Mouse (Mus musculus) embryo, embryonic 11 days (tissue): ENCODE results near the gene Agrn.
A peak's percentile ranks its signal among the peaks of the same experiment; 100 is the strongest.
"Not testable (repeated sequence)": the region's sequence is repeated elsewhere in the genome, so short reads cannot be mapped to it uniquely, and the experiment has no call there.

Source experiments
- DNase-seq: peaks from one replicate; pipeline ENCODE4 v3.0.0-alpha.2; 2015

The Agrn gene

DNA sequence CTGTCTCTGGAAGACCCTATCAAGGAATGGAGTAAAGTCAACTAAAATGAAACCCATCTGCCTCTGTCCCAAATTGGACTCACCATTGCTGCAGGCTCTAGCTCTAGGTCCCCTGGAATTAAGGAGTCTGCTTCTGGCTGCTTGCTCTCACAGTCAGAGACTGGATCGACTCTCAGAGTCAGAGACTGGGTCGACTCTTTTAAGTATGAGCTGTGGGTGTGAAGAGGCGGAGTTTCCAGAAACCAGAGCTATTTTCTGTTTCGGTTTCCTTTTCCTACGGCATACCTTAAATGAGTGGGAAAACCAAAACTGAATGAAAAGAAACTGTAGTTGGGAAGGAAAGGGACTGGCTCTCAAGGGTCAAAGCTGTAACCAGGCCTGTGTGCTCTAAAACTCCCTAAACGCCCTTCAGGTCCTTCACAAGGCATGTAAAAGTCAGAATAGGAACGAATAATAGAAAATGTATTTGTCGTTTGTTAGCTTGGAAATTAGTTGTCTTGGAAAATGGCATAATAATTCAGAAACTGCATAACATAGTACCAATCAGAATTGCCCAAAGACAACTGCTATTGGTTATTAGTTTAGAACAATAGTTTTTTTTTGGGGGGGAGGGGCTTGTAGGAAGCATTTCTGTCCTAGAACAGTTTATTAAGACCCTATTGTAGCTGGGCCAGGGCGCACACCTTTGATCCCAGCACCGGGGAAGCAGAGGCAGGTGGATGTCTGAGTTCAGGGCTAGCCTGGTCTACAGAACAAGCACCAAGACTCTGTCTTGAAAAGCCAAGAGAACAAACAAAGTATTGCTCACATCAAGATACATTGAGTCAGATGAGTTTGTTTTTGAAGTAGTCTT lies 3.6 kb upstream of the Agrn start, which contains the start of gene Isg15:
TSS of gene Isg15 (minus strand) at position 196 of the 853 bp plus-strand sequence.
- DNase-seq: no peak

GRCm38 (mm10) chr4:156197829-156198205 lies 529 bp upstream of the Agrn start:
- peak; percentile 96 for DNase-seq

DNA sequence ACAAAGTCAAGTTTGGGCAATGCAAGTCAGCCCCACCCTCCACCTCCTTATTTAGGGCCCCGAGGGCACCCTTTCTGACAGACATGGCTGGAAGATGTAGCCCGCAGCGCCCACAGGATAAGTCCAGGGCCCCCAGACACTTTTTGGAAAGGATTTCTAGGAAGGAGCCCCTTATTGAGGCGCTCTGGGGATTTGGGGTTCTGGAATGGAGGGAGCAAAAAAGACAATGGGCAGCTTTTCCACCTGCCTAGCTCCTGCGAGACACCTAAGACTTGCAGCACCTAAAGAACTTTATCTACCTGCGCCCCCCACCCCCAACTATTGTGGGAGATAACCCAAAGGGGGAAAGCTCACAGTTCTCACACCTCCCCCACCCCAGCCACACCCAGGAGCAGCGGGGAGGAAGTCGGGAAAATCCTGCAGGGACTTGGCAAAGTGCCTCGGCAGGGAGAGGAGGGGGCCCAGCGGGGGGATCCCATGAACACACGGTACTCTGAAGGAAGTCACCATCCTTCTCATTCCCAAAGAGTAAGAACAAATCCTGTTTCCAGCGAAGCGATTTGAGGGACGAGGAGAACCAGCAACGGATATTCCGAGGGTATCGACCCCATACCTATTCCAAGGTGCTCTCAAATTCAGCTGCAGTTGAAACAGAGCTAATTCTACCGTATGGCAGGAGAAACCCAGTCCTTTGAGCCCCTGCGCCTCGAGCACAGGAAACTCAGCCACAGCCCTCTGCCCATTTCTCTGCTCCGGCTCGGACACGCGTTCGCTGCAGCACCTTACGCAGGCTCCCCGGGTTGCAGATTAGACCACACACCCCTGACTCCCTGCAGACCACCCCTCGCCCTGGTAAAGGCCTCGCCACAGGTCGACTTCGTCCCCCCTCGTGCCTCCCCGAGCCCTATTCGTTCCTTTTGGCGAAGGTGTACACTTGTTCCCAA lies 1.1 kb downstream of the Agrn start:
- peak; percentile 61 for DNase-seq

- DNase-seq: peak; percentile 25
Observed at GRCm38 (mm10) chr4:156194346-156194745, 2.9 kb downstream of the Agrn start.

- DNase-seq: no peak
Observed at GRCm38 (mm10) chr4:156193906-156194305, 3.4 kb downstream of the Agrn start.

DNA sequence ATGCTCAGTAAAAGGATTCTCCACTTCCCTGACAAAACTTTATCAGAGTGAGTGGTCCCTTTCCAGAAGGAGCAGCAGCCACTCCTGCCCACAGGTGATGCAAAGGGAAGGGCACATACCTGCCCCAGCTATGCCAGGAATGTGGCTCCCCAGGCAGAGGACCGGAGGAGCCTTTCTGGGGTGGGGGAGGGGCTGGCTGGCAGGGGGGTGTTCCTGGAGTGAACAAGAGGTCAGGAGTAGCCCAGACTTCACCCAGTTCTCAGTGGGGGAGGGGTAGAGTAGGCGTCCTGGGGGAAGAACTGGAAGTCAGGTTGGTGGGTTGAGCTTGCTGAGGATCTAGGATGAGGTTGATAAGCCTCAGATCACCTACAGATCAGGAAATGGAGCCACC lies 4.1 kb downstream of the Agrn start:
- peak; percentile 36 for DNase-seq

DNA sequence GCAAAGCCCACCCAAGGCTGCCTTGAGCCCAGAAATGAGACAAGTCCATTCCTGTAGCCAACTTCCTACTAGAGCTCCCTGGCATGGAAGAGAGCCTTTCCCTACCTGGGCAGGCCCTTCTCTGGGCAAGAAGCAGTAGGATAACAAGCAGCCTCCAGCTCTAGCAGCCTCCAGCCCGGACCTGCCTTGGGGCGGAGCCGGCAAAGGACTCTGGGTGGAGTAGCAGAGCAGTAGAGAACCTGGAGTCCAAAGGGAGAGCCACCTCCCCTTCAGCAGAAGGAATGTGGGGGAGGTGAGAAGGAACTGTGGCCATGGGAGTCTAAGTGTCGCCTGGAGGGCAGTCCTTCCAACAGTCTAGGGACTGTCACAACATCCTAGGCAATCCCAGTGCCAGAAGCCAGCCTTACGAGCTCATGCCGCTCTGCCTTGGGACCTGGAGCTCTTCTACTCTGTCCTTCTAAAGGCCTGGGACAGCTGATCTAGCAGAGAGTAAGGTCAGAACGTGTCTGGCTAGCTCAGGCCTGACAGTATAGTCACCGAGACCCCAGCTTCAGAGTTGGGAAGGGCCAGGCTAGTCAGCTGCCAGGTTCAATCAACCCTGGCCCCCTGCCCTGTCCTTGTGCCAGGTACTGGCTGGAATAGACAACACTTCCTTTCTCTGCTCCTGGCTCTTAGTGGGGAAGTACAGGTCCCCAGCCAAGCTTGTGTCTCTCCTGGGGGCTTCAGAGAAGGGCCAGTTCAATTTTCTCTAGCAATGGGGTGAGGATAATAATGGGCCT lies 4.7 kb downstream of the Agrn start:
- no peak for DNase-seq

DNA sequence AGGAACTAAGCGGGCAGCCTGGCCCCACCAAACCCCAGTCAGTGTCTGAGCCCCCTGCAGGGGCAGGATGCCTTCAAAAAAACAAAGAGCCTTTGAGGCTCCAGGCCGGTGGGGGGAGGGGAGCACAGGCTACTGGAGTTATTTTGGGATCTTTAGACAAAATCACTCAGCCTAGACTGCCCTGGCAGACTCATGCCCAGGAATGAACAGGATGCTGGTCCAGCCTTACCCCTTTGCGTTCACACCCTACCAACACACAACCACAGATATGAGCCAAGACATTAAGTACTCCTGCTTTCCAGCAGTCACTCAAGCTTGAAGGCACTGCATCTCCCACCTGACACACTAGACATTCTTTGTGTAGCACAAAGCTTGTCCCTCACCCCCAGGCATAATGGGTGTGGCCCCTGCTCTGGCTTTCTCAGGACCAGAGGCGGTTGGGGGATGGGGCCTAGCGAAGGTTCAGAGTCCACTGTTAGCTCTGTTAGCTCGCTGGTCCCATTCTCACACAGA lies 8.4 kb downstream of the Agrn start:
- peak; percentile 82 for DNase-seq

DNA sequence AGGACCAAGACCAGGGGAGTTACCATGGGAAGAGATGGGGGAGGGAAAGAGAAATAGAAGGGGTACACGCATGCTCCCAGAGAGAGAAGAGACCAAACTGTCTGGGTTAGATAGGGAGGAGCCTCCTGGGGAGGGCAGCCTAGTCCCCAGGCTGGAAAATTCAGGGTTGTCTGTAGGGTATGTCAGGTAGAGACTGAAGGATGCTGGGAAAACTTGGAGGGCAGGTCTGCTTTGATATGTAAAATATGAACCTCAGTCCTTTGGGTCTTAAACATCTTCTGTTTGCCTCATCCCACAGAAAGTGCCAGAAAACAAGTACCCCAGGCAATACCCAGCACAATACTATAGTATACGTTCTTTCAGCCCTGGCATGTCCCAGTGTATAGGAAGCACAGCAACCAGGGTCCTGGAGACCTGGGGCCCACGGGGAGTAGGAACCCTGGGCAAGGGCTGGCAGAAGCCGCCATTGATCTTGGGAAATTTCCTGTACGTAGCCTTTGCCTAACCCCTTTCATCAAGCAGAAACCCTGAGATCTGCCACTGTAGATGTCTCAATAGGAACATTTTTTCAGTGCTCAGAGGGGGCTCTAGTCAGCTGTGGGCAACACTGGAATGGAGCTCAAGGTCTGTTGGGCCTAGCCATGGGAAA lies 9.0 kb downstream of the Agrn start:
- DNase-seq: no peak

- DNase-seq: peak; percentile 78
Observed at GRCm38 (mm10) chr4:156185950-156186850, 11.1 kb downstream of the Agrn start.

DNA sequence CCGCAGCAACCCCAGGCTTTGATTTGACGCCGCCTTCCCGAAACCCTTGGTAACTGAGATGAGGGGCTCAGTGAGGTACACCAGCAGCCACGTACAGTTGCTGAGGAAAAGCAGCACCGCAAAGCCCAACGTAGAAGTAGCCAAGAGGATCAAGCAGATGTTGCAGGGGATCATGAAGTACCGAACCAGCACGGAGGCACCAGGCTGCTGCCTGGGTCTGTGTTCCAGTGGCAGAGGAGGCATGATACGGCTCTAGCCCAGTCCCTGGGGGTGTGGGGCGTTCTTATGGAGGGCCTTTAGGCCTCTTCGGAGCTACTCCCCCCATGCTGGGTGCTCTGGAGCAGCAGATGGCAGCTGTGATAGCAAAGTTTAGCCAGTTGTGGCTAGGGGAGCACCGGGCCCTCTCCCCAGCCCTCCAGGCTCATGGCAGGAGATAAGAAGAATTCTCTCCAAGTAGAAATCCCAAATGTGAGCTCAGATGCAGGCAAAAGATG lies 11.8 kb downstream of the Agrn start:
- DNase-seq: no peak

DNA sequence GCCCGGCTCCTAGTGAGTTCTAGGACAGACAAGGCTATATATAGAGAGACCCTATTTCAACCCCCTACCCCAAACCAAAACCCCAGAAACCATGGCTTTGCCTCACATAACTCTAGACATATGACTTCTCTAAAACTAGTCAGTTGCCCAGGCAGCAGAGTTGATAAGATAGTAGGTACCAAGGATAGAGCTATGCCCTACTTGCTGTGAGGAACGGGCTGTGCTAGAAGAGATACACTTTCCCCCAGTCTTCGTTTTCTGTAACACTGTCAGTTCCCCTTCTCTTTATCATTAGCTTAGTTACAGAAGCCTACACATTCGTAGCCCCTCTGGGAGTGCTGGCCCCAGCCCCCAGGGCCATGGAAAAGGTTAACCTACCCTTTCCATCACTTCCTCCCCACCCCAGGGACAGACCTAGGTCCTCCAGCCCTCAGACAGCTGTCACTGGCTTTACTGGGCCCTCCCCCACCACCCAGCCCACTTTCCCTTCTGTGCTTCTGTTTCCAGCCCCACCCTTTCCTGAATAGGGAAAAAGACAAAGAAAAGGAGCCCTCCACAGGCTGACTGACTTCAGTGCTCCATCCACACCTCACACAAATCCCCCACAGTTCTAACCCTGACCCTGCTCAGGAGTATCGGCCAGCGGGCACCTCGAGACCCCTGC lies 12.9 kb downstream of the Agrn start:
- DNase-seq: no peak

- DNase-seq: no peak
Observed at GRCm38 (mm10) chr4:156183747-156184146, 13.5 kb downstream of the Agrn start.

DNA sequence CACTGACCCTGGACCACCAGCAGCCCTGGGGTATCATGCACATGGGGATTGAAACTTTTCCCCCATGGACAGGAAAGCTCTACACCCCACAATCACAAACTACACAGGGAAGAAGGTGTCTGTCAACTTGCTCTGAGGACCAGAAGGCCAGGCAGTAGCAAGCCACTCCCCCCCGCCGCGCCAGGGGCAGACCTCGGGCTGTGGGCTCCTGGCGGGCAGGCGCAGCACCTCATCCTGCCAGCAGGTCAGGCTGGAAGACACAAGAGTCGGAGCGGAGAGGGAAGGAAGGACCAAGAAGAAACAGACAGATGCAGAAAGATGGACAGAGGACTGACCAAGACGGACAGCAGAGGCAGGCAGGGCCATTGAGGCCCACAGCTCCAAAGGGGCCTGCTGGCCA lies 19.7 kb downstream of the Agrn start:
- DNase-seq: no peak

DNA sequence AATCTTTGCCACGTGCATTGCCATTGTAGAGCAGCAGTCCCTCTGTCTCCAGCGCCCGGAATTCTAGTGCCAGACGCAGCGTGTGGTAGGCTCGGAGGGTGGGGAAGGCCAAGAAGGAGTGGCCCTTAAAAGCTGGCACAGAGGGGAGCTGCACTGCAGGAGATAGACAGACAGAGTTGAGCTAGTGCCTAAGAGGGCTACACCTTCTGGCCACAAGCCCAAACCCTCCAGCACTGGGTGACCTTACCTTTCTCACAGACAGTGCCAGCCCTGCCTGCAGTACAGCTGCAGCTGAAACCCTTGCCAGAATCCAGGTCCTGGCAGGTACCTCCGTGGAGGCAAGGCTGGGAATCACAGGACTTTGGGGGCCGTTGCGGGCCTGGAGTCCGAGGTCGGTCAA lies 25.5 kb downstream of the Agrn start:
- DNase-seq: no peak

GRCm38 (mm10) chr4:156169129-156169528 lies 28.2 kb downstream of the Agrn start:
- no peak for DNase-seq

DNA sequence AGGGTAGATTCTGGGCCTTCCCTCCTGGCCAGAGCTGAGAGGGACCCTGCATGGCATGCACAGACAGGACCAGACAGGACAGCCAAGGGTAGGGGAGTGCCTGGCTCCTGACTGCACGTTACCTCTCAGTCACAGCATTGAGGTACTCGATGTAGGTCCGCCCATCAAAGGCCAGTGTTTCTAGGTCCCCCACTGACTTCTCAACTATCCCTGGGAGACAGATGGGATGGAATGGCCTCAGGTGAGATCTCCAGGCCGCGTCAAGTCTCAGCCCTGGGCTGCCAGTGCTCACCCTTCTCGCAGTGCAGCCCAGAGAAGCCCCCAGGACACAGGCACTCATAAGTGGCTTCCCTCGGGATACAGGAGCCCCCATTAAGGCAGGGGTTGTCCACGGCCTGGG lies 28.7 kb downstream of the Agrn start:
- DNase-seq: no peak

DNA sequence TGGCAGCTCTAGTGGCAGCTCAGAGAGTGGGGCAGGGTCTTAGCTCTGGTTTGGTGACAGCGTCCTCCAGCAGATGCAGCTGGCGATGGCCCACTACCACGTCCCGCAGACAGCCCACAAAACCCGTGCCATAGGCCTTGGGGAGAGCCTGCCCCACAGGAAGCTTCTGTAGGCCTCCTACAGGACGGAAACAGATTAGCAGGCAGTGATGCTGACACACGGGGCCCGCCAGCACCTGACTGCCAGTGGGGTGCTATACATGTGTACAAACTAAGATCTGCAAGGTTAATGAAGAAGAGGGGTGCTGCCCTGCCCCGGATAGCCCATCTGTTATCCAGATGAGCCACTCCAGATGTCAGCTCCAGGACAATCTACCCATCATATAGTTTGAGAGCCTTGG lies 30.8 kb downstream of the Agrn start:
- DNase-seq: no peak

DNA sequence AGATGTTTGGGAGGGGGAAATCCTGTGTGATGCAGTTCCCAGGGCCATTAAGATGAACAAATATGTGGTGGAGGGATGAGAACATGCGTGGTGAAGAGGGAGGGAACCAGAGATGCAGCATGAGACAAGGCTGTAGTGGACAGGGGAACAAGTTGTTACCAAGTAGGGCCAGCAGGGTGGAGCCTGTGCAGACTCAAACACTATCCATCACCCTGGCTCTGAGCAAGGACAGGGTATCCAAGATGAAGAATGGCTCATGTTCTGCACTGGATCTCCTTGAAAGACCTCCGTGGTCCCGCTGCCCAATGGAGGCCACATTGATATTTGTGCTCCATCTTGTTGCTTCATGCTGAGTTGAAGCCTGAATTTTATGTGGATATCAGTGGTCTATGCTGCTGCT lies 42.5 kb downstream of the Agrn start:
- DNase-seq: no peak

GRCm38 (mm10) chr4:156150887-156151286 lies 46.4 kb downstream of the Agrn start:
- not testable (repeated sequence) for DNase-seq
